Mouse (Mus musculus) G1E (cell line): ENCODE data around the gene Tbc1d2.

Source experiments
- CTCF ChIP-seq: IDR thresholded peaks from 2 replicates; pipeline ENCODE4 v1.5.1; 2012; ENCODE audit warnings: low read depth, low read length, inconsistent platforms, mixed read lengths
- GATA1 ChIP-seq: IDR thresholded peaks from 2 replicates; pipeline ENCODE4 v1.6.1; 2012; ENCODE audit warnings: borderline replicate concordance, low read length, inconsistent platforms, mixed read lengths
- POLR2AphosphoS5 ChIP-seq: IDR thresholded peaks from 2 replicates; pipeline ENCODE4 v1.6.1; 2012; ENCODE audit warnings: low read depth, low read length, inconsistent platforms; ENCODE audit not compliant: insufficient replicate concordance
- TAL1 ChIP-seq: conservative IDR thresholded peaks from 2 replicates; pipeline ENCODE4 v1.6.1; 2012; ENCODE audit warnings: low read depth, low read length, inconsistent platforms, mixed read lengths

DNA sequence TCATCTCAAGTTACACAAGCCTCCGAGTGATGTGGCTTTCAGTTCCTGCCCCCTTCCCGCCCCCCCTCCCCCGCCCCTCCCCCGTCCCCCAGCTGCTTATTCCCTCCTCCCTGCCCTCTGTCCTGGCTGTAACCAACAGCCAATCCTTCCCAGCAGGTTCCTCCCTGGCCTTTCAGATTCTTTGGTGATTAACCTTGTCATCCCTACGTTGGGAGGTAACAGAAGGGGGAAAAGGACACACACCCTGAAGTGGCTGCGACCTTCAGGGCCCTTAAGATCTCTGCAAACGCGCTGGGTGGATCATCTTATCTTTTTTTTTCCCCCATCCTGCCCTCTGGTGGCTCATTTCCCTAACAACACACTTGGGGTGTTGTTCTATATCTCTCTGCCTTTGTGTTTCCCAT lies 15.4 kb upstream of the Tbc1d2 start:
- no peak for TF ChIP-seq CTCF
- TF ChIP-seq POLR2AphosphoS5 = no peak
- TF ChIP-seq GATA1 = no peak
- no peak for TF ChIP-seq TAL1
